Mouse (Mus musculus) monocyte, adult 2 months (primary cell): ENCODE measurements around the gene Umod.

Experiments used
- DNase-seq, 2 experiments: peaks; one replicate each; pipeline ENCODE4 v3.0.0; 2022; ENCODE audit warnings: low spot score in 2 of 2, low read depth in 1 of 2

Gene Umod

DNA sequence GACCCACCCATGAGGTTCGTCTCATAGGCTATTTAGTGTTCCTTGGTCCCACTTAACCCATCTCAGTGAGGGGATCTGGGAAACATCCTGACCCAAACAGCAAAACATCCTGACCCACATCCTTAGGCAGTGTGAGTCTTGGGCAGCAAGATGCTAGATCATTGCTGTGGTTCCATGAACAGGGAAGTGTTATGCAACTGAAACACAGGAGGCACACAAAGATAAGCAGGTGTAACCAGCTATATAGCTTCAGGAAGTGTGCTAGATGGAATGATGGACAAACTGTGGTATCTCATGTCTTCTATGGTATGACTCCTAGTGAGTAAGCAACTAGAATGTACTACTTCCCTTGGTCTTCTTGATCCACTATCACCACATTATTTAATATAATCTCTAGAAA lies 37.1 kb downstream of the Umod start:
- no peak for DNase-seq

DNA sequence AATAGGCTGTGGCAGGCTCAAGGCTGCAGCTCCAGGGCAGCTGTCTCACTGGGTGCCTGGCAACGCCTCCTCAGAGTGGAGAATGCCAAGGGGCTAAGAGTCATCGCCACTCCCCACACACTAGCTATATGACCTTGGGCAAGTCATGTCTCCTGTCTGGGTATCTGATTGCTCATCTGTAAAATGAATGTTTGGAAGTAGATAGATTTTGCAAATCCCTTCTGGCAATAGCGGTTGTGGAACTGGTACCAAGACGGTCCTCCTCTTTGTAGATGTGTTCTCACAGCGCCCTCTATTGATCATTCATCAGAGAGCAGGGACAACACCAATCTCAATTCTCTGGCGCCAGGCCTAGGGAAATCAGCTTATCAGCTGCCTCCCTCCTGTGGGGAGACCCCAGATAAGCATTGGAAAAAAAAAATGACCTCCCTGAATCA lies 51.9 kb downstream of the Umod start:
- DNase-seq: no peak

DNA sequence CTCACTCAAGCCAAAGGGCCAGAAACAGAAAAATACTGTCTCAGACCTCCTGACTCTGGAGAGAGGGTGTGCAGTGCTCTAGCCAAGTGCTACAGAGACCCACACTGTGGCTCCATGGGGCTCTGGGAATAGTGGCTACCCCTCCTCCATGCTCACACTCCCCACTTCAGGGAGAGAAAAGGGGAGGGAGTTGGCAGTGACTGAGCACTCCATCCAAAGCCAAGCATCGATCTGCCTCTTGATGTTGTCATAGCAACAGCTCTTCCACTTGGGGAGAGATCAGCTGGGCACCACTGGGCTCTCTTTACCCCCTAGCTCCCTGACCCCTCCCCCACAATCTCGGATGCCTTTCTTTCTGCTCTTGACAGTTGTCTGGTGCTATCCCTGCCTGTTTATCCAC lies 58.4 kb downstream of the Umod start:
- no peak for DNase-seq

GRCm38 (mm10) chr7:119418523-119418922 lies 60.6 kb downstream of the Umod start:
- DNase-seq: no peak
